Mouse (Mus musculus) hindbrain, embryonic 14.5 days (tissue): ENCODE measurements around the gene Akap7. TPM values are rescaled to one million over a fixed set of nuclear protein-coding genes. Genes with fewer than 3 reads are reported as not detected.
"Not testable (repeated sequence)": the region's sequence is repeated elsewhere in the genome, so short reads cannot be mapped to it uniquely, and the experiment has no call there.

Experiments
- ATAC-seq: fragments of 200-750 bp; cut with Nextera tagmentation; 2 replicates; pipeline ENCODE4 v1.8.0; 2017; ENCODE audit warnings: moderate number of reproducible peaks, mild to moderate bottlenecking, moderate TSS enrichment, moderate library complexity; ENCODE audit not compliant: low FRiP score
- DNase-seq: peaks from one replicate; pipeline ENCODE4 v3.0.0-alpha.2; 2015; ENCODE audit warnings: low spot score
- H3K27ac ChIP-seq: fragments of 300-500 bp; sonication (generic); 2 replicates; pipeline ENCODE4 v1.5.1; 2014; ENCODE audit warnings: mild to moderate bottlenecking, moderate library complexity
- H3K27me3 ChIP-seq: fragments of 300-500 bp; sonication (generic); 2 replicates; pipeline ENCODE4 v1.6.1; 2014; ENCODE audit warnings: mild to moderate bottlenecking, low read length, mixed read lengths; ENCODE audit not compliant: control insufficient read depth, insufficient read depth
- H3K36me3 ChIP-seq: fragments of 300-500 bp; sonication (generic); replicated peaks from 2 replicates; pipeline ENCODE4 v1.6.1; 2014; ENCODE audit not compliant: control insufficient read depth, insufficient read depth
- H3K4me1 ChIP-seq: fragments of 300-500 bp; sonication (generic); replicated peaks from 2 replicates; pipeline ENCODE4 v1.6.1; 2014; ENCODE audit warnings: antibody characterized with exemption, low read length, mixed read lengths; ENCODE audit not compliant: control insufficient read depth, insufficient read depth
- H3K4me2 ChIP-seq: fragments of 300-500 bp; sonication (generic); replicated peaks from 2 replicates; pipeline ENCODE4 v1.6.1; 2014; ENCODE audit warnings: mild to moderate bottlenecking, moderate library complexity
- H3K4me3 ChIP-seq: fragments of 300-500 bp; sonication (generic); replicated peaks from 2 replicates; pipeline ENCODE4 v1.5.1; 2014; ENCODE audit warnings: mild to moderate bottlenecking, low read length
- H3K9ac ChIP-seq: fragments of 300-500 bp; sonication (generic); 2 replicates; pipeline ENCODE4 v1.6.1; 2014
- H3K9me3 ChIP-seq: fragments of 300-500 bp; sonication (generic); 2 replicates; pipeline ENCODE4 v1.6.1; 2016; ENCODE audit warnings: low read length; ENCODE audit not compliant: control insufficient read depth
- WGBS: fragments of 180-500 bp; shearing (Covaris S2); extraction: QIAGEN DNeasy Blood & Tissue Kit; methylation state at CpG from one replicate; pipeline ENCODE4 v1.1.7; 2014; 5-methylcytosine and 5-hydroxymethylcytosine counted together
- polyA plus RNA-seq: library from polyadenylated mRNA; unstranded; fragments of >200 nt; fragmentation: Nextera tagmentation; extraction: Ambion mirVana; gene quantifications from 2 replicates; pipeline ENCODE4 v1.2.1, GENCODE M21; 2014

The Akap7 gene
- polyA plus RNA-seq, 1 experiment from 2014 or later = 48.8 TPM

DNA sequence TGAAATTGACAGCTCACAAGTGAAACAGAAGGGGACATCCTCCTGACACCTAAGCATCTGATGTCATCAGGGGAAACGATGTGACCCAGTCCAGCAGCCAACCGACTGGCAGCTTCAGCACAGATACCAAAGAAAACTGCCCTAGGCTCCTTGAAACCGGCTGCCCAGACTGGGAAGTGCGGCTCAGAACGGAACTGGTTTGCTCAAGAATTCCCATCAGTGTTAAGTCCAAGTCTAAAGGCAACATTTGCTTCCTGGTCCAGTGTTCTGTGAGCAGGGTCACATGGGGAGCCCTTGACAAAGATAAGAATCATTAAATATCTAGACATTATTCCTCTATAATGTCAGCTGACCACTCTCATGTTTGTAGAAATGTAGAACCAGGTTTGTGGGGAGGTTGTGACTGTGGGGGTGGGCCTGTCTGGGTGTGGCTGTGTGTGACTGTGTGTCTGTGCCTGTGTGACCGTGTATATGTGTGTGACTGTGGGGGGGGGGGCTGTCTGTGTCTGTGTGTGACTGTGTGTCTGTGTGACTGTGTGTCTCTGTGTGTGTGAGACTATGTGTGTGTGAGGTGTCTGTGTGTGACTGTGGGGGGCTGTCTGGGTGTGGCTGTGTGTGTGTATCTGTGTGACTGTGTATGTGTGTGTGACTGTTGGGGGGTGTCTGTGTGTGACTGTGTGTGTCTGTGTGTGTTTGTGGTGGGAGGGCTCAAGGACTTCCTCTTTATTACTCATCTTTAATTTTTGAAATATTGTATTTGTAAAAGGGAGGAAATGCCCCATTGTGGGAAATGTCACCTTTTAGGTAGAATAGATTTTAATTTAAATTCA is 140.1 kb downstream of the Akap7 start:
- H3K4me3 ChIP-seq = no peak overlapping the region
- 77% methylated on average over 6 of the region's 6 CpGs for WGBS
- no peaks in the 10 kb centered on the region for H3K4me1 ChIP-seq
- ATAC-seq = no peak
- H3K9me3 ChIP-seq = no peaks in the 10 kb centered on the region
- H3K9ac ChIP-seq = no peak overlapping the region
- no peaks in the 10 kb centered on the region for H3K36me3 ChIP-seq
- no peak for DNase-seq
- H3K4me2 ChIP-seq = no peak overlapping the region
- H3K27me3 ChIP-seq = no peaks in the 10 kb centered on the region
- H3K27ac ChIP-seq = no peak overlapping the region

DNA sequence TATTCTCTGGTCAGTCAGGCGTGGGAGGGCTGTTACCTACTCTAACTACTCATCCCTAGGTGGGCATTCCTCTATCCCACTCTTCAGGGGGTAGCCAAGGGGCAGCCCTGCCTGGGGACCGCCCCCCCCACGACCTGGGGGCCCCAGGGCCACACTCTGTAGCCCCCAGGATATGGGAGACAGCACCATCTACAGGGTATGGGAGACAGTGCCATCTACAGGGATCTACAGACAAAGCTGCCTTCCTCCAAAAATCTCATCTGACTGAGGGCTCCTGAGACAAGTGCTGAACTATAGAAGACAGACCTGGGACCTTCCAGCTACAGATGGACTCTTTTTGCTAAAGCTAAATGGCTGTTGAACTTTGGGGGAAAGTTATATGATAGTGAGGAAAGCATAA is 144.2 kb downstream of the Akap7 start:
- not testable (repeated sequence) for H3K4me1 ChIP-seq, H3K4me3 ChIP-seq, H3K27me3 ChIP-seq, ATAC-seq, DNase-seq, H3K36me3 ChIP-seq, H3K9ac ChIP-seq, H3K27ac ChIP-seq, H3K9me3 ChIP-seq, H3K4me2 ChIP-seq
- WGBS = 32% methylated on average over 3 of the region's 3 CpGs

DNA sequence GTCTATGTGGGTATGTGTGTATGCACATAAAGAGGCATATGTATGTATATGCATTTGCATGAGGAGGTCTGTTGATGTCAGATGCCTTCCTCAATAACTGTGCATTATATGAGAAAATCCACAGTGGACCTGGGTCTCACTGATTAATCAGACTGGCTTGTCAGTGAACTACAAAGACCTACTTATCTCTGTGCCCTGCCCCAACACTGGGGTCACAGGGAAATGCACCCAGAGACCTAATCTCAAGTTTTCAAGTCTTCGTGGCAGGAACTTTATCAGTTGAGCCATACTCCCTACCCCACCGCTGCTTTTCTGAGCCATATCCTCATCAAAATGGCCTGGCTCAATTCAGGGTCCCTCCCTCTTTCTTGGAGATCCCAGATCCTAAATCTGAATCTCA is 146.0 kb downstream of the Akap7 start:
- H3K27me3 ChIP-seq = no peaks in the 10 kb centered on the region
- no peaks in the 10 kb centered on the region for H3K36me3 ChIP-seq
- H3K4me3 ChIP-seq = no peak overlapping the region
- no peaks in the 10 kb centered on the region for H3K9me3 ChIP-seq
- H3K9ac ChIP-seq = no peak overlapping the region
- ATAC-seq = no peak
- WGBS = 90% methylated on average over 2 of the region's 2 CpGs
- H3K4me1 ChIP-seq = no peaks in the 10 kb centered on the region
- no peak for DNase-seq
- no peak overlapping the region for H3K4me2 ChIP-seq
- no peak overlapping the region for H3K27ac ChIP-seq

DNA sequence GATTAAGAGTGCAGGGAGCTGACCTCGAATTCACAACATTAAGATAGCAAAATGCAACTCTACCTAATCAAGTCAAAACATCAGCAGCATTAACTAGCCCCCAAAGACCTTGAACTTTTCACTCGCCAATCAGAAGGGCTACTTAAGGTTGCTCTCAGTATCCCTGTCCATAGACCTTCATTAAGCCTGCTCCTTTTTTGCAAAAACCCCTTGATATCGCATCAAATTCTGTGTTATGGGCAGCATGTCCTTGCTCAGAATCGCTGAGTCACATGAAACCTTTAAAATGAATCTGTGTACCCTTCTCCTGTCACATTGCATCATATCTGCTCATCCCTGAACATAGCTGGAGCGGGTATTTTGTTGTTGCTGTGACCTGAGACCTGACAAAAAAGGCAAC is 149.0 kb downstream of the Akap7 start:
- Histone ChIP-seq H3K36me3 (no peaks in the 10 kb centered on the region), H3K4me3 (no peak overlapping the region), H3K9me3 (no peaks in the 10 kb centered on the region), H3K27ac (no peak overlapping the region), H3K4me2 (no peak overlapping the region), H3K4me1 (no peaks in the 10 kb centered on the region), H3K9ac (no peak overlapping the region), H3K27me3 (no peaks in the 10 kb centered on the region)
- WGBS = 90% methylated on average over 5 of the region's 5 CpGs
- ATAC-seq (no peak), DNase-seq (no peak)

DNA sequence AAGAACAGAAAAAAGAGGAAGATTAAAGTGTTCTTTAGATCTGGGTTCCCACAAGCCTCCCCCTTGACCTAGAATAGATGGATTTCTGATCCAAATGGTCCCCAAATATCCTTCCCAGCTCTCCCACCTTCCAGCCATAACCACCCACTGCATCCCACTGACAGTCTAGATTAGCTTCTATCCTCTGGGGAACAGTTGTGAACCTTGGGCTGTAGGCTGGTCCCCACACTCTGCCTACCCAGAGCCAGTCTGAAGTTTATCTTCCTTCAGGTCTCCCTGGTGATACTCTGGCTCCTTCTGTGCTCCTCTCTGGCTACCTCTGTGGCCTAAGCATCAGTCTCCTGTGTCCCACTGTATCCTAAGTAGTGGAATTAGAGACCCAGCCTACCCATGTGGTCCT is 150.3 kb downstream of the Akap7 start:
- H3K9ac ChIP-seq = no peak overlapping the region
- no peaks in the 10 kb centered on the region for H3K27me3 ChIP-seq
- H3K4me3 ChIP-seq = no peak overlapping the region
- no peaks in the 10 kb centered on the region for H3K4me1 ChIP-seq
- ATAC-seq (no peak), DNase-seq (no peak)
- H3K9me3 ChIP-seq = no peaks in the 10 kb centered on the region
- H3K36me3 ChIP-seq = no peaks in the 10 kb centered on the region
- H3K4me2 ChIP-seq = no peak overlapping the region
- H3K27ac ChIP-seq = no peak overlapping the region

DNA sequence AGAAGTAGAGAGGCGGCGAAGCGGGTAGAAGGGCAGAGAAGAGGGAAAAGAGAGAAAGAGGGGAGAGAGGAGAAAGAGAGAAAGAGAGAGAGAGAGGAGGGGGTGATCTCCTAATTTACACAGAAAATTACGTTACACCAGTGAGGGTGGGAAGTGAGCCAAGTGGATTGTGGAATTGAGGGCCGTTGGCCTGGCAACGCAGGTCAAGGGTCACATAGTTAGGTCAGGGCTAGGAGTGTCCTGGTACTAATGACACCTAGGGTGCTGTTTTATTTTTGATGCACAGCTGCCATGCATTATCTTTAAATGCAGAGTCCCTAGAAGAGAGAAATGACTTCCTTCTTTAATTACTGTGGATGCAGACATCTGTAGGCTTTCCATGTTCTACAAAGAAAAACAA is 153.4 kb downstream of the Akap7 start:
- Histone ChIP-seq H3K4me3 (no peak overlapping the region), H3K36me3 (no peaks in the 10 kb centered on the region), H3K4me2 (no peak overlapping the region), H3K27me3 (no peaks in the 10 kb centered on the region), H3K9ac (no peak overlapping the region), H3K4me1 (no peaks in the 10 kb centered on the region), H3K9me3 (no peaks in the 10 kb centered on the region), H3K27ac (no peak overlapping the region)
- DNase-seq = no peak
- 57% methylated on average over 6 of the region's 6 CpGs for WGBS
- no peak for ATAC-seq

DNA sequence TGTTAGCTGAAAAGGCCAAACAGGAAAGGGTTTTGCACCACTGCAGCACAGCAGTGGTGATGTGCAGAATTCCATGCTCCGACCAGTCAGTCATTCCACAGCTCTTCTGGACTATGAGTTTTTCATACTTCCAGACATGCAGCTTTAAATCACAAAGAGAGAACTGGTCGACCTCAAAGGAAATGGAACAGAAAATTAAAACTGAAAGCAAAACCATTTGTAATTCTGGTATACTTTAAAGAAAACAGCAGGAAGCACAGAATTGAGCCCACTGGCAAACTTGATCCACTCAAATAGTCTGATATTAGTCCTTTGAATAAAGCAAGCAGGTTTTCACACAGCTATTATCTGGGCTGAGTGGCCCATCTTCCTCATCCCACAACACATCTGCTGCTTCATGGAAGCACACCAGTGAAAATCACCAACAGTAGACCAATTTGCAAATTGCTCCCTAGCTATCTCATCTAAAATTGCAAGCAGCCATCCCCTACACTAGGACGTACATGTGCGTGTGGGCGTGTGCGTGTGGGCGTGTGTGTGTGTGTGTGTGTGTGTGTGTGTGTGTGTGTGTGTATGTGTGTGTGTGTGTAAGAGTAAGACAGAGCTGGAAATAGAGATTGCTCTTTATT is 156.4 kb downstream of the Akap7 start:
- Histone ChIP-seq H3K36me3 (no peaks in the 10 kb centered on the region), H3K27me3 (no peaks in the 10 kb centered on the region), H3K27ac (no peak overlapping the region), H3K4me2 (no peak overlapping the region), H3K4me1 (0 out of 2 replicates have a peak, but pooled peaks cover under 1% of the 10 kb centered on the region), H3K9me3 (no peaks in the 10 kb centered on the region), H3K4me3 (no peak overlapping the region), H3K9ac (no peak overlapping the region)
- DNase-seq (no peak), ATAC-seq (no peak)
- 89% methylated on average over 7 of the region's 7 CpGs for WGBS

DNA sequence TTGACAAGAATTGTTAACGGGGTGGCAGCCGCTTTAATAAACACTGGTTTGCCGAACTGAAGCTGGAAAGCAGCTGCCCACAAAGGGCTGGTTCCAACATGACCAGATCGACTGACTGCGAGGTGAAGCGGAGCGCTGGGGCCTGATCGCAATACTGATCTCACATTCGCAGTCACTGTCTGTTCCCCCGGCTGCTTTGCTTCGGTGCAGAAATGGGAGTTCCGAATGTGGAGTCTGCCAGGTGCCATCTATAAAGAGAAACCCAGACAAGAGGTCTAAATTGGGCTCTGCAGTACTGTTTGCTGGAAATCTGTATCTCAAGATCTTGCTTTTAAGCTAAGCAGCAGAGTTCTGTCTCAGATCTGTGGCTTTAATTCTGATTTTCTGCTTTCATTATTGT is 161.8 kb downstream of the Akap7 start:
- WGBS = 65% methylated on average over 12 of the region's 12 CpGs
- no peaks in the 10 kb centered on the region for H3K36me3 ChIP-seq
- no peaks in the 10 kb centered on the region for H3K9me3 ChIP-seq
- 0 out of 2 replicates have a peak overlapping the region, but pooled peaks have one; percentile 13 for H3K9ac ChIP-seq
- no peak for DNase-seq
- peak overlapping the region; percentile 29 for H3K27ac ChIP-seq
- H3K4me3 ChIP-seq = no peak overlapping the region
- peak overlapping the region; percentile 30 for H3K4me2 ChIP-seq
- 0 out of 2 replicates have a peak, but pooled peaks have one; percentile 39 for ATAC-seq
- peaks cover 15% of the 10 kb centered on the region; the same call in 1 of the 2 replicates for H3K4me1 ChIP-seq
- H3K27me3 ChIP-seq = no peaks in the 10 kb centered on the region

DNA sequence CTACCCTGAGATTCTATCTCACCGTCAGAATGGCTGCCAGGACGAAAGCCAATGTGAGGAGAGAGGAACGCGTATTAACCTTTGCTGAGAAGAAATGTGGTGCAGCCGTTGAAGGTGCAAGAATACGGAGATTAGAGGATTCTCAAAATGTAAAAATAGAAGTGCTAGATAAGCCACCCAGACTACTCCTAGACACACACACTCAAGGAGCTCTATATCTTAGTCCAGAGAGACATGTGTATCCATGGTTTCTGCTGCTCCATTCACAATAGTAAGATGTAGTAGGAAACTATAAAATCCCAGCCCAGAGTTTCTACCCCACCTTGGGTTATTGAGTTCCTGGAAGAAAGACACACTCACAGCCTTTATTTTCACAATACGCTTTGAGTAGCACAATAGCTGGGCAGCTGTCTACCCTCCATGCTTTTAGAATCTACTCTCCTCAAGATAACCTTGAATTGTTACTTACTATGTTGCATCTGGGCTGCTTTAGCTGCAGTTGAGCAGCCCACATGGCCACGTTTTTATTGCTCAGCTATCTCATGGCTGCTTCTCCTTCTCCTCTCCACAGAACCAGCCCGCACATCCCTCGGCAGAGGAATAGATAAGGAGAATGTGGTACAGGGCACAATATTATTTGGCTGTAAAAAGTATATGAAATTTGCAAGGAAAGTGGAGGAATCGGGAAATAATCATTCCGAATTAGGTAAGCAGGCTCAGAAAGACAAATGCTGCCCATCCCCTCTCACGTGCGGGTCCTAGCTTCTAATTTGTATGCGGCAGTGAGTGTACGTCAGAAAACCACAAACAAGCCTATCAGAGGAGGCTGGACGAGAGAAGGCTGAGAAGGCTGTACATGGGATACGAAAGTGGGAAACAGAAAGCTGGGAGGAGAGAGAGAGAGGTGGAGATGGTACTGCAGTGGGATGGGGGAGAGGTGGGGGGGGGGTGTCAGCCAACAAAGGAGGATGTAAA is 162.6 kb downstream of the Akap7 start:
- Histone ChIP-seq H3K4me2 (peak overlapping the region; percentile 30), H3K9ac (0 out of 2 replicates have a peak overlapping the region, but pooled peaks have one; percentile 13)

More for the DNA sequence above, 162.6 kb downstream of the Akap7 start:
- Histone ChIP-seq H3K27me3 (no peaks in the 10 kb centered on the region), H3K4me1 (peaks cover 15% of the 10 kb centered on the region; the same call in 1 of the 2 replicates), H3K4me3 (no peak overlapping the region), H3K36me3 (no peaks in the 10 kb centered on the region), H3K9me3 (no peaks in the 10 kb centered on the region), H3K27ac (peak overlapping the region; percentile 29)
- ATAC-seq (peak; percentile 67), DNase-seq (peak; percentile 40)
- 65% methylated on average over 18 of the region's 18 CpGs for WGBS
